Mouse (Mus musculus) G1E (cell line): ENCODE results near the gene Fbxo6.

ENCODE experiments used
- CTCF ChIP-seq: IDR thresholded peaks from 2 replicates; pipeline ENCODE4 v1.5.1; 2012; ENCODE audit warnings: low read depth, low read length, inconsistent platforms, mixed read lengths
- TAL1 ChIP-seq: conservative IDR thresholded peaks from 2 replicates; pipeline ENCODE4 v1.6.1; 2012; ENCODE audit warnings: low read depth, low read length, inconsistent platforms, mixed read lengths

DNA sequence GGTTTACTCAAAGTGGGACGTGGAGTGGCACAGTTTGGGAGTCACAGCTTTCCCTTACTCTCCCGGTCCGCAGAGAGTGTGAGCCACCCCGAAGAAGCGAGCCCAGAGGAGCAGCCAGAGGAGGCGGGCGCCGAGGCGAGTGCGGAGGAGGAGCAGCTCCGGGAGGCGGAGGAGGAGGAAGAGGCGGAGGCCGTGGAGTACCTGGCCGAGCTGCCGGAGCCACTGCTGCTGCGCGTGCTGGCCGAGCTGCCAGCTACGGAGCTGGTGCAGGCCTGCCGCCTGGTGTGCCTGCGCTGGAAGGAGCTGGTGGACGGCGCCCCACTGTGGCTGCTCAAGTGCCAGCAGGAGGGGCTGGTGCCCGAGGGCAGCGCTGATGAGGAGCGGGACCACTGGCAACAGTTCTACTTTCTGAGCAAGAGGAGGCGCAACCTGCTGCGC, 12.1 kb upstream of the Fbxo6 start:
- no peak for TF ChIP-seq CTCF
- TF ChIP-seq TAL1, result no peak
